Comparison of ENCODE assay signal across 14 mouse cellular contexts in the genomic region with DNA sequence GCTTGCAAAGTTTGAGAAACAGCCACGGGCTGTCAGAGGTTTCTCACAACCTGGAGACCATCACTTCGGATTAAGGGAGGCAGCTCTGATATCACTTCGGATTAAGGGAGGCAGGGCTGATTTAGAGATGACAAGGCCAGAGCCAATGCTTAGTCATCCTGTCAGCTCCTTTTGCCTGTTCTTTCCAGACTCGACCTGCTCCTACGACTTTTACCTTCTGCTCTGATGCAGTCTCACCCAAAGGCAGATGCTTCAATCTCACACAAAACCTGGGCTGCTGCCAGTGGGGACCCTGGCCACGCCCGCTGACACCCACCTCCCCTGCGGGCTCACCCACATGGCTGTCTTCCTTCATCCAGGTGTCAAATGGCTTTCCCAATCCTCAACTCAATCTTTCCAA. TPM values are rescaled to one million over a fixed set of nuclear protein-coding genes. Genes with fewer than 3 reads are reported as not detected.
DNase-seq lines count a peak whose midpoint lies in the region; ATAC-seq and TF ChIP-seq lines count a peak whose summit lies in the region.
"Had no signal": no experiment of that assay in that cellular context is flagged by ENCODE, and none has a peak within 500 bp of the region (broad histone marks: within the 10 kb centered on the region; RNA-seq: fewer than 3 reads in every experiment).

No protein-coding gene starts in this region.

- H3K36me3 ChIP-seq in forebrain, embryonic 16.5 days (ENCODE audit: control insufficient read depth, insufficient read depth) = no peaks in the 10 kb centered on the region
- no peaks in the 10 kb centered on the region for H3K36me3 ChIP-seq in forebrain, postnatal 0 days (ENCODE audit: insufficient read depth)
- H3K36me3 ChIP-seq in kidney, embryonic 14.5 days (ENCODE audit: control insufficient read depth, insufficient read depth, low read length) = no peaks in the 10 kb centered on the region
- H3K36me3 ChIP-seq in limb, embryonic 10.5 days = no peaks in the 10 kb centered on the region
- H3K36me3 ChIP-seq in neural tube, embryonic 15.5 days = no peaks in the 10 kb centered on the region

- no peak for TF ChIP-seq CTCF in forebrain, postnatal 0 days (IDR thresholded peaks at IDR 0.05; ENCODE audit: low read depth)

- peaks cover 35% of the 10 kb centered on the region for H3K4me1 ChIP-seq in forebrain, embryonic 16.5 days (replicated peaks; ENCODE audit: control insufficient read depth, insufficient read depth, low read length)
- H3K4me1 ChIP-seq in forebrain, postnatal 0 days (ENCODE audit: insufficient read depth) = peaks cover 16% of the 10 kb centered on the region
- H3K4me1 ChIP-seq in kidney, embryonic 14.5 days (ENCODE audit: control insufficient read depth, insufficient read depth, low read length) = peaks cover 30% of the 10 kb centered on the region; the same call in 1 of the 2 replicates
- H3K4me1 ChIP-seq in limb, embryonic 10.5 days = peaks cover 51% of the 10 kb centered on the region
- peaks cover 30% of the 10 kb centered on the region for H3K4me1 ChIP-seq in neural tube, embryonic 15.5 days

- no peak overlapping the region for H3K4me2 ChIP-seq in forebrain, embryonic 16.5 days (ENCODE audit: low read length)
- no peak overlapping the region for H3K4me2 ChIP-seq in forebrain, postnatal 0 days (ENCODE audit: low read depth)
- H3K4me2 ChIP-seq in kidney, embryonic 14.5 days (replicated peaks; ENCODE audit: low read depth, low read length) = no peak overlapping the region
- no peak overlapping the region for H3K4me2 ChIP-seq in neural tube, embryonic 15.5 days

- no peak overlapping the region for H3K4me3 ChIP-seq in forebrain, embryonic 16.5 days (replicated peaks; ENCODE audit: low read length)
- H3K4me3 ChIP-seq in forebrain, postnatal 0 days (ENCODE audit: low read depth, low read length) = no peak overlapping the region
- H3K4me3 ChIP-seq in kidney, embryonic 14.5 days (ENCODE audit: low read length) = no peak overlapping the region
- H3K4me3 ChIP-seq in limb, embryonic 10.5 days = no peak overlapping the region
- H3K4me3 ChIP-seq in neural tube, embryonic 15.5 days (replicated peaks) = no peak overlapping the region

- H3K9ac ChIP-seq in forebrain, embryonic 16.5 days (replicated peaks; ENCODE audit: low read depth, low read length) = 0 out of 2 replicates have a peak overlapping the region, but pooled peaks have one; percentile 5
- H3K9ac ChIP-seq in forebrain, postnatal 0 days = no peak overlapping the region
- no peak overlapping the region for H3K9ac ChIP-seq in kidney, embryonic 14.5 days (ENCODE audit: low read depth, low read length)
- no peak overlapping the region for H3K9ac ChIP-seq in neural tube, embryonic 15.5 days (replicated peaks)

- 37% methylated on average over 8 of the region's 8 CpGs for WGBS in forebrain, embryonic 16.5 days
- 44% methylated on average over 8 of the region's 8 CpGs for WGBS in forebrain, postnatal 0 days
- 37% methylated on average over 8 of the region's 8 CpGs for WGBS in kidney, embryonic 14.5 days
- 30% methylated on average over 8 of the region's 8 CpGs for WGBS in limb, embryonic 10.5 days
- 57% methylated on average over 8 of the region's 8 CpGs for WGBS in neural tube, embryonic 15.5 days

- no peak overlapping the region for H3K27ac ChIP-seq in forebrain, embryonic 16.5 days (ENCODE audit: low read length)
- no peak overlapping the region for H3K27ac ChIP-seq in forebrain, postnatal 0 days (ENCODE audit: low read depth, low read length)
- 0 out of 2 replicates have a peak overlapping the region, but pooled peaks have one; percentile 37 for H3K27ac ChIP-seq in kidney, embryonic 14.5 days (ENCODE audit: low read depth, low read length)
- peak overlapping the region; percentile 57 for H3K27ac ChIP-seq in limb, embryonic 10.5 days
- H3K27ac ChIP-seq in neural tube, embryonic 15.5 days (replicated peaks) = no peak overlapping the region
- H3K27ac ChIP-seq: macrophage had no signal

- no peaks in the 10 kb centered on the region for H3K9me3 ChIP-seq in forebrain, embryonic 16.5 days (ENCODE audit: control insufficient read depth, low read length)
- H3K9me3 ChIP-seq in forebrain, postnatal 0 days (ENCODE audit: low read length) = no peaks in the 10 kb centered on the region
- H3K9me3 ChIP-seq in kidney, embryonic 14.5 days (ENCODE audit: control insufficient read depth, low read length) = no peaks in the 10 kb centered on the region
- H3K9me3 ChIP-seq in limb, embryonic 10.5 days (replicated peaks) = no peaks in the 10 kb centered on the region
- H3K9me3 ChIP-seq in neural tube, embryonic 15.5 days (replicated peaks) = no peaks in the 10 kb centered on the region

- no peak for DNase-seq in forebrain, postnatal 0 days
- no peak for DNase-seq in kidney, adult 18-20 months
- DNase-seq in NIH3T3 (ENCODE audit: low read depth) = peak; percentile 20
- no peak for DNase-seq in limb, embryonic 10.5 days (ENCODE audit: low spot score)
- DNase-seq: cerebellum, adult 18-20 months had no signal

- no peak for ATAC-seq in forebrain, embryonic 16.5 days
- ATAC-seq in forebrain, postnatal 0 days = no peak
- ATAC-seq in kidney, embryonic 14.5 days (ENCODE audit: low FRiP score, low TSS enrichment) = no peak
- no peak for ATAC-seq in neural tube, embryonic 15.5 days (ENCODE audit: low FRiP score)
- ATAC-seq in CD4-positive, CD25-positive, alpha-beta regulatory T cell, adult 4 months = no peak
- ATAC-seq: activated CD4-positive, CD25-positive, alpha-beta regulatory T cell, adult 4 months had no signal

- no peaks in the 10 kb centered on the region for H3K27me3 ChIP-seq in forebrain, embryonic 16.5 days (replicated peaks; ENCODE audit: control insufficient read depth, insufficient read depth, low read length)
- no peaks in the 10 kb centered on the region for H3K27me3 ChIP-seq in forebrain, postnatal 0 days (ENCODE audit: insufficient read depth, low read length)
- no peaks in the 10 kb centered on the region for H3K27me3 ChIP-seq in kidney, embryonic 14.5 days (ENCODE audit: control insufficient read depth, insufficient read depth, low read length)
- H3K27me3 ChIP-seq in limb, embryonic 10.5 days (ENCODE audit: low read depth, poor library complexity, severe bottlenecking) = peaks cover 39% of the 10 kb centered on the region
- no peaks in the 10 kb centered on the region for H3K27me3 ChIP-seq in neural tube, embryonic 15.5 days (replicated peaks)

RNA-seq across cellular contexts. Expression of a gene that starts 42.9 kb away (rescaled TPM):
- polyA plus RNA-seq in forebrain, embryonic 16.5 days (2015; fragmentation: Nextera tagmentation; extraction: Ambion mirVana) = 0.10 TPM in 1 of 2 replicates, not detected in the other
- not detected in 2 replicates for total RNA-seq in forebrain, postnatal 0 days (2014; rRNA removed)
- polyA plus RNA-seq in forebrain, postnatal 0 days (2015; fragmentation: Nextera tagmentation; extraction: Ambion mirVana) = not detected in 2 replicates
- 0.85 and 1.5 TPM in 2 replicates for polyA plus RNA-seq in kidney, embryonic 14.5 days (2014; fragmentation: Nextera tagmentation; extraction: Ambion mirVana)
- polyA plus RNA-seq in limb, embryonic 10.5 days (2016; fragmentation: Nextera tagmentation; extraction: Ambion mirVana) = 0.05 and 0.40 TPM in 2 replicates
- 0.05 and 0.09 TPM in 2 replicates for polyA plus RNA-seq in neural tube, embryonic 15.5 days (2015; fragmentation: Nextera tagmentation; extraction: Ambion mirVana)
- polyA plus RNA-seq in CD4-positive, CD25-positive, alpha-beta regulatory T cell, adult 4 months (2017; shearing (Covaris generic)) = not detected
- total RNA-seq: gastrocnemius, postnatal 4 days; left cerebral cortex, postnatal 25 days had no signal
- polyA plus RNA-seq: activated CD4-positive, CD25-positive, alpha-beta regulatory T cell, adult 4 months; large intestine, adult 2 months; macrophage had no signal

Comparison
In these comparisons a context has a peak if more than half of its experiments do, and no peak if none do; other contexts are left out.
1. H3K27ac ChIP-seq: peak in kidney, embryonic 14.5 days (single experiment) and limb, embryonic 10.5 days (single experiment); none in forebrain, embryonic 16.5 days (single experiment), forebrain, postnatal 0 days (single experiment) and neural tube, embryonic 15.5 days (single experiment).